Mouse (Mus musculus): ENCODE measurements around the gene Ptprs.

GRCm38 (mm10) chr17:56413113-56413512, 63.2 kb downstream of the Ptprs start:
- TF ChIP-seq CTCF (IDR thresholded peaks at IDR 0.05) (no peak), POLR2A (IDR thresholded peaks at IDR 0.05; ENCODE audit: insufficient read depth, low read depth, low read length) (no peak)

All from heart, adult 2 months (tissue).